ENCODE assay signal across 27 mouse cellular contexts in genomic region chr2:138531160-138531967, GRCm38 (mm10).
DNase-seq lines count a peak whose midpoint lies in the region; ATAC-seq and TF ChIP-seq lines count a peak whose summit lies in the region.
"Had no signal": no experiment of that assay in that cellular context is flagged by ENCODE, and none has a peak within 500 bp of the region (broad histone marks: within the 10 kb centered on the region; RNA-seq: fewer than 3 reads in every experiment).

No protein-coding gene starts in this region.

- peaks cover 31% of the 10 kb centered on the region for H3K27me3 ChIP-seq in forebrain, embryonic 10.5 days (ENCODE audit: poor library complexity, severe bottlenecking)
- H3K27me3 ChIP-seq in forebrain, postnatal 0 days (ENCODE audit: insufficient read depth, low read length), result no peaks in the 10 kb centered on the region
- no peaks in the 10 kb centered on the region for H3K27me3 ChIP-seq in midbrain, embryonic 10.5 days (ENCODE audit: low read depth, poor library complexity, severe bottlenecking)
- no peaks in the 10 kb centered on the region for H3K27me3 ChIP-seq in midbrain, embryonic 16.5 days (ENCODE audit: control insufficient read depth, insufficient read depth, low read depth, low read length)
- no peaks in the 10 kb centered on the region for H3K27me3 ChIP-seq in embryonic facial prominence, embryonic 15.5 days
- H3K27me3 ChIP-seq: intestine, embryonic 15.5 days; limb, embryonic 12.5 days; liver, embryonic 15.5 days had no signal

- no peaks in the 10 kb centered on the region for H3K36me3 ChIP-seq in forebrain, embryonic 10.5 days (replicated peaks)
- H3K36me3 ChIP-seq in forebrain, postnatal 0 days (ENCODE audit: insufficient read depth), result no peaks in the 10 kb centered on the region
- no peaks in the 10 kb centered on the region for H3K36me3 ChIP-seq in midbrain, embryonic 10.5 days
- no peaks in the 10 kb centered on the region for H3K36me3 ChIP-seq in midbrain, embryonic 16.5 days (ENCODE audit: control insufficient read depth, insufficient read depth, low read length)
- H3K36me3 ChIP-seq in embryonic facial prominence, embryonic 15.5 days, result no peaks in the 10 kb centered on the region
- H3K36me3 ChIP-seq: intestine, embryonic 15.5 days; limb, embryonic 12.5 days; liver, embryonic 15.5 days had no signal

- H3K27ac ChIP-seq in forebrain, embryonic 10.5 days, result no peak overlapping the region
- H3K27ac ChIP-seq in forebrain, postnatal 0 days (ENCODE audit: low read depth, low read length), result no peak overlapping the region
- 0 out of 2 replicates have a peak overlapping the region, but pooled peaks have one; percentile 28 for H3K27ac ChIP-seq in midbrain, embryonic 10.5 days (replicated peaks)
- no peak overlapping the region for H3K27ac ChIP-seq in midbrain, embryonic 16.5 days (ENCODE audit: low read length)
- H3K27ac ChIP-seq in embryonic facial prominence, embryonic 15.5 days (replicated peaks), result no peak overlapping the region
- H3K27ac ChIP-seq: hindbrain, postnatal 0 days; intestine, embryonic 15.5 days; layer of hippocampus, adult 2 months; left cerebral cortex, adult 2 months; limb, embryonic 12.5 days; liver, embryonic 15.5 days had no signal

- no peak for TF ChIP-seq CTCF in forebrain, postnatal 0 days (IDR thresholded peaks at IDR 0.05; ENCODE audit: low read depth)
- TF ChIP-seq CTCF in brain, embryonic 14.5 days (IDR thresholded peaks at IDR 0.05; ENCODE audit: borderline replicate concordance, extremely low read depth, insufficient read depth, insufficient read length), result no peak

- no peak for TF ChIP-seq POLR2A in brain, embryonic 14.5 days (IDR thresholded peaks at IDR 0.05; ENCODE audit: borderline replicate concordance, extremely low read depth, insufficient read depth, insufficient read length, poor library complexity, severe bottlenecking)

- H3K9me3 ChIP-seq in forebrain, embryonic 10.5 days, result no peaks in the 10 kb centered on the region
- no peaks in the 10 kb centered on the region for H3K9me3 ChIP-seq in forebrain, postnatal 0 days (ENCODE audit: low read length)
- no peaks in the 10 kb centered on the region for H3K9me3 ChIP-seq in midbrain, embryonic 10.5 days (replicated peaks)
- no peaks in the 10 kb centered on the region for H3K9me3 ChIP-seq in midbrain, embryonic 16.5 days (replicated peaks; ENCODE audit: control insufficient read depth, low read length, poor library complexity, severe bottlenecking)
- H3K9me3 ChIP-seq in embryonic facial prominence, embryonic 15.5 days (replicated peaks), result no peaks in the 10 kb centered on the region
- H3K9me3 ChIP-seq: intestine, embryonic 15.5 days; liver, embryonic 15.5 days had no signal

- H3K4me3 ChIP-seq in forebrain, embryonic 10.5 days, result no peak overlapping the region
- no peak overlapping the region for H3K4me3 ChIP-seq in forebrain, postnatal 0 days (ENCODE audit: low read depth, low read length)
- H3K4me3 ChIP-seq in midbrain, embryonic 10.5 days, result no peak overlapping the region
- no peak overlapping the region for H3K4me3 ChIP-seq in midbrain, embryonic 16.5 days (ENCODE audit: low read depth, low read length)
- H3K4me3 ChIP-seq in embryonic facial prominence, embryonic 15.5 days (replicated peaks), result no peak overlapping the region
- H3K4me3 ChIP-seq: intestine, embryonic 15.5 days; layer of hippocampus, adult 2 months; left cerebral cortex, adult 2 months; limb, embryonic 12.5 days; liver, embryonic 15.5 days had no signal

- DNase-seq in forebrain, embryonic 10.5 days (ENCODE audit: extremely low spot score, low spot score), result peak; percentile 19
- no peak for DNase-seq in forebrain, postnatal 0 days
- DNase-seq in midbrain, embryonic 10.5 days (ENCODE audit: low spot score), result no peak
- peak; percentile 45 for DNase-seq in brain, embryonic 14.5 days (ENCODE audit: low read depth)
- no peak for DNase-seq in testis, postnatal 14 days (ENCODE audit: low spot score)
- no peak for DNase-seq in cerebellum, adult 11-12 months
- DNase-seq: adrenal gland, postnatal 14 days; cerebellum, adult 18-20 months; cerebellum, postnatal 10 days; gastrocnemius, postnatal 10 days; heart, postnatal 36 days; kidney, adult 2 months; kidney, postnatal 36 days; lung, embryonic 14.5 days; lung, postnatal 14 days; retina, postnatal 1 day; right cerebral cortex, postnatal 14 days had no signal

- WGBS in forebrain, embryonic 10.5 days, result 25% methylated on average over 5 of the region's 5 CpGs
- WGBS in forebrain, postnatal 0 days, result 13% methylated on average over 5 of the region's 5 CpGs
- WGBS in midbrain, embryonic 10.5 days, result 48% methylated on average over 5 of the region's 5 CpGs
- WGBS in midbrain, embryonic 16.5 days, result 29% methylated on average over 5 of the region's 5 CpGs
- WGBS in embryonic facial prominence, embryonic 15.5 days, result 31% methylated on average over 5 of the region's 5 CpGs

- H3K4me2 ChIP-seq in forebrain, postnatal 0 days (ENCODE audit: low read depth), result no peak overlapping the region
- H3K4me2 ChIP-seq in midbrain, embryonic 16.5 days (ENCODE audit: low read length), result no peak overlapping the region
- no peak overlapping the region for H3K4me2 ChIP-seq in embryonic facial prominence, embryonic 15.5 days (replicated peaks)
- H3K4me2 ChIP-seq: heart, embryonic 11.5 days; intestine, embryonic 15.5 days; limb, embryonic 12.5 days; liver, embryonic 15.5 days; lung, embryonic 14.5 days had no signal

- H3K4me1 ChIP-seq in forebrain, embryonic 10.5 days, result peaks cover 24% of the 10 kb centered on the region
- no peaks in the 10 kb centered on the region for H3K4me1 ChIP-seq in forebrain, postnatal 0 days (ENCODE audit: insufficient read depth)
- peaks cover 12% of the 10 kb centered on the region for H3K4me1 ChIP-seq in midbrain, embryonic 10.5 days
- no peaks in the 10 kb centered on the region for H3K4me1 ChIP-seq in midbrain, embryonic 16.5 days (ENCODE audit: control insufficient read depth, insufficient read depth, low read length)
- H3K4me1 ChIP-seq in embryonic facial prominence, embryonic 15.5 days, result 0 out of 2 replicates have a peak, but pooled peaks cover 2% of the 10 kb centered on the region
- H3K4me1 ChIP-seq: intestine, embryonic 15.5 days; limb, embryonic 12.5 days; liver, embryonic 15.5 days had no signal

- H3K9ac ChIP-seq in forebrain, postnatal 0 days, result no peak overlapping the region
- no peak overlapping the region for H3K9ac ChIP-seq in midbrain, embryonic 16.5 days (ENCODE audit: low read depth, low read length)
- H3K9ac ChIP-seq in embryonic facial prominence, embryonic 15.5 days, result no peak overlapping the region
- H3K9ac ChIP-seq: intestine, embryonic 15.5 days; limb, embryonic 12.5 days; liver, embryonic 15.5 days; lung, embryonic 14.5 days had no signal

- no peak for ATAC-seq in forebrain, postnatal 0 days
- ATAC-seq in midbrain, embryonic 16.5 days, result no peak
- ATAC-seq in embryonic facial prominence, embryonic 15.5 days (ENCODE audit: insufficient number of reproducible peaks, low FRiP score, low TSS enrichment, low read depth), result peak; percentile 15; the same call in 1 of the 2 replicates
- ATAC-seq: CD4-positive, CD25-positive, alpha-beta regulatory T cell, adult 4 months; hindbrain, postnatal 0 days; intestine, embryonic 15.5 days had no signal

Comparison
In these comparisons a context has a peak if more than half of its experiments do, and no peak if none do; other contexts are left out.
1. DNase-seq: peak in forebrain, embryonic 10.5 days (single experiment) and brain, embryonic 14.5 days (single experiment); none in forebrain, postnatal 0 days (single experiment), midbrain, embryonic 10.5 days (single experiment), testis, postnatal 14 days (single experiment) and cerebellum, adult 11-12 months (single experiment).